Mouse (Mus musculus) spleen, embryonic (tissue): ENCODE results near the gene Ctdnep1.

Experiments used
- CTCF ChIA-PET: fragments of 350-600 bp; sonication (Branson Sonifier 250); formaldehyde crosslinking; loops from one replicate; lab custom pipeline; 2022; lab: Charles Lee

The Ctdnep1 gene

GRCm38 (mm10) chr11:69981141-69981762, at the start of gene Ctdnep1:
Gene Ctdnep1, plus strand, starts transcription at chr11:69981156.
- CTCF ChIA-PET: interaction anchor here (1.2 kb wide), 1 partner anchor 22 kb away, joined by 3 read pairs; no protein-coding TSS in a partner anchor

- CTCF ChIA-PET: interaction anchor here (0.9 to 1.6 kb wide), 4 partner anchors 9 to 17 kb away, joined by 3 to 8 read pairs (median 4); partner anchors contain the start of gene Eif5a
Measured at GRCm38 (mm10) chr11:69931769-69932168, 49.2 kb upstream of the Ctdnep1 start.

- CTCF ChIA-PET: interaction anchor here (0.7 to 1.6 kb wide), 5 partner anchors 9 to 100 kb away, joined by 3 to 8 read pairs (median 5); partner anchors contain the start of gene Eif5a
Measured at GRCm38 (mm10) chr11:69932254-69932653, 48.7 kb upstream of the Ctdnep1 start.

DNA sequence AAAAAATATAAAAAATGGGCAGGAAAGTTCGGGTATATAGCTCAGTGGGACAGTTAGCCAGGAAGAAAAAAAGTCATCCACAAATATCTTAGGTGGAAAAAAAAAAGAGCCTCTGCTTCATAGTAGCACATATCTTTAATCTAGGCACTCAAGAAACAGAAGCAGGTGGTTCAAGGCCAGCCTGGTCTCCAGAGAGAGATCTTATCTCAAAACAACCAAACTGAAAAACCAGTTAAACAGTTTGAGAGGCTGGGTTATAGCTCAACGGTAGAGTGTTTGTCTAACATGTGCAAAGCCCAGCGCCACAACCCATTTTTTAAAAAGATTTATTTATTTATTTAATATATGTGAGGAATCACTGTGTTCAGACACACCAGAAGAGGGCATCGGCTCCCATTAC, 47.9 kb upstream of the Ctdnep1 start:
- CTCF ChIA-PET: interaction anchor here (0.5 to 1.6 kb wide), 3 partner anchors 16 to 373 kb away, joined by 8 to 9 read pairs (median 8); no protein-coding TSS in a partner anchor

GRCm38 (mm10) chr11:69934169-69934568, 46.8 kb upstream of the Ctdnep1 start:
- CTCF ChIA-PET: interaction anchor here (0.5 to 2.0 kb wide), 6 partner anchors 13 to 204 kb away, joined by 3 to 20 read pairs (median 3); partner anchors contain the start of gene Tmem102

GRCm38 (mm10) chr11:69934681-69935080, 46.3 kb upstream of the Ctdnep1 start:
- CTCF ChIA-PET: interaction anchor here (0.6 to 2.0 kb wide), 3 partner anchors 12 to 142 kb away, joined by 3 to 20 read pairs (median 3); no protein-coding TSS in a partner anchor

- CTCF ChIA-PET: interaction anchor here (0.5 to 2.0 kb wide), 4 partner anchors 12 to 204 kb away, joined by 3 to 20 read pairs (median 5); no protein-coding TSS in a partner anchor
Measured at GRCm38 (mm10) chr11:69935137-69935879, 45.6 kb upstream of the Ctdnep1 start, which contains the start of gene Ybx2. Gene Ybx2, plus strand, starts transcription at chr11:69935796.

DNA sequence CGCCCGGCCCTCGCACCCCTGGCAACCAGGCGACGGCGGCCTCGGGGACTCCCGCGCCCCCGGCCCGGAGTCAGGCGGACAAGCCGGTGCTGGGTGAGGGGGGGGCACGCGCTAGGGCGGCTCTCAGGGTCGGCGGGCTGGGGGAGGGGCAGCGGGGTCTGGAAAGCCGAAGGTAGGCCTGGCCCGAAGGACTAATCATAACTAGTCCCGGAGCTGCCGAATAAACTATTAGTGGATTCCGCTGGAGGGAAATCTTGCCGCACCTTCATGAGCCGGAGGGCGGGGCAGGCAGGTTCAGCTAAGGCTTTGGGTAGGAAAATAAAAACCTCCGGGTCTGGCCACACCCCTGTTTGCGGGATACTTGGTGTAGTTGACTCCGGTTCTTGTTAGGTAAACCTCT, 44.8 kb upstream of the Ctdnep1 start:
- CTCF ChIA-PET: interaction anchor here (0.5 to 0.6 kb wide), 2 partner anchors 15 to 205 kb away, joined by 3 to 7 read pairs; no protein-coding TSS in a partner anchor

- CTCF ChIA-PET: interaction anchor here (0.5 to 0.6 kb wide), 2 partner anchors 15 to 85 kb away, joined by 3 to 15 read pairs; no protein-coding TSS in a partner anchor
Measured at GRCm38 (mm10) chr11:69936714-69937347, 44.1 kb upstream of the Ctdnep1 start.

GRCm38 (mm10) chr11:69937385-69937784, 43.6 kb upstream of the Ctdnep1 start:
- CTCF ChIA-PET: interaction anchor here (0.5 kb wide), 1 partner anchor 84 kb away, joined by 15 read pairs; no protein-coding TSS in a partner anchor

DNA sequence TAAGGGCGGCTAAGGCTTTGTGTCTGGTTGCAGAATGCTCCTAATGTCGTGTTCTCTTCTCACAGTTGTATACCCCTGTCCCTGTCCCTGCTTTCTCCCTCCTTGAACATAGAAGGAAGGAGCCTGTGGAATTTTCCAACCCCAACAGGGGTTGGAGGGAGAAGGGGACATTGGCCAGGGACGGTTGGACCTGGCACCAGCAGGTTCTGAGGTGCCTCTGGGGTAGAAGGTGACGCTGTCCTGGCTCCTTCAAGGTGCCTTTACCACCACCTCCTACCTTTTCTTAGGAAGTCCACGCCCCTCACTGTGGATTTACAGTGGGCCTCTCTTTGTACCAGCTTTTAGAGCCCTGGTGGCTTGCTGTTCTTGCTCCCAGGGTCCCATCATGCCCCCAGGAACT, 43.1 kb upstream of the Ctdnep1 start:
- CTCF ChIA-PET: interaction anchor here (0.5 kb wide), 1 partner anchor 84 kb away, joined by 15 read pairs; no protein-coding TSS in a partner anchor

GRCm38 (mm10) chr11:69938401-69938979, 42.5 kb upstream of the Ctdnep1 start:
- CTCF ChIA-PET: no interaction called here

GRCm38 (mm10) chr11:69939181-69939580, 41.8 kb upstream of the Ctdnep1 start:
- CTCF ChIA-PET: no interaction called here

DNA sequence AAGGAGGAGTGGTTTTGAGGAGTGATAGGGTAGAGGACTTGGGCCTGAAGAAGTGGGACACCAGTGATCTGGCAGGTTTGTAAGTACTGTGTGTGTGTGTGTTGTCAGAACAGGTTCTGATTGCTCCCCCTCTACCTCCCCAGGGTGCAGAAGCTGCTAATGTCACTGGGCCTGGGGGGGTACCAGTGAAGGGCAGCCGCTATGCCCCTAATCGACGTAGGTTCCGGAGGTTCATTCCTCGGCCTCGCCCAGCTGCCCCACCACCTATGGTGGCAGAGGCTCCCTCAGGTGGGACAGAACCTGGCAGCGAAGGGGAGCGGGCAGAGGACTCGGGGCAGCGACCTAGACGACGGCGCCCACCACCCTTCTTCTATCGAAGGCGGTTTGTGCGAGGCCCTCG, 41.2 kb upstream of the Ctdnep1 start:
- CTCF ChIA-PET: no interaction called here

DNA sequence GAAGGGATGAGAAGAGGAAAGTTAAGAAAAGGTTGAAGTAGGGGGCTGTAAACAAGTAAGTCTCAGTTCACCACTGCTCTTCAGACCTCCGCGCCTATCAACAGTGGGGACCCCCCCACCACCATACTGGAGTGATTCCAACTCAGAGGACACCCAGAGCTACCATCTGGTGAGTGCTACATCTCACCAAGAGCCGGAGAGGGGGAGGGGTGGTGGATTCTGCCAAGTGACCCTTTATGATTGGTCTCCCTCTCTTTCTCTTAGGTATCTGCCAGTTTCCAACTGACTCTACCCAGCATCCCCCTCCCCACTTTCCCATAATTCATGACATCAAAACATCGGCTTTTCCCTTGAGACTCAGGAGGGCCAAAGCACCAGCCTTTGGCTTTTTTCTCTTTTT, 40.0 kb upstream of the Ctdnep1 start:
- CTCF ChIA-PET: no interaction called here

- CTCF ChIA-PET: no interaction called here
Measured at GRCm38 (mm10) chr11:69945216-69945615, 35.7 kb upstream of the Ctdnep1 start.

DNA sequence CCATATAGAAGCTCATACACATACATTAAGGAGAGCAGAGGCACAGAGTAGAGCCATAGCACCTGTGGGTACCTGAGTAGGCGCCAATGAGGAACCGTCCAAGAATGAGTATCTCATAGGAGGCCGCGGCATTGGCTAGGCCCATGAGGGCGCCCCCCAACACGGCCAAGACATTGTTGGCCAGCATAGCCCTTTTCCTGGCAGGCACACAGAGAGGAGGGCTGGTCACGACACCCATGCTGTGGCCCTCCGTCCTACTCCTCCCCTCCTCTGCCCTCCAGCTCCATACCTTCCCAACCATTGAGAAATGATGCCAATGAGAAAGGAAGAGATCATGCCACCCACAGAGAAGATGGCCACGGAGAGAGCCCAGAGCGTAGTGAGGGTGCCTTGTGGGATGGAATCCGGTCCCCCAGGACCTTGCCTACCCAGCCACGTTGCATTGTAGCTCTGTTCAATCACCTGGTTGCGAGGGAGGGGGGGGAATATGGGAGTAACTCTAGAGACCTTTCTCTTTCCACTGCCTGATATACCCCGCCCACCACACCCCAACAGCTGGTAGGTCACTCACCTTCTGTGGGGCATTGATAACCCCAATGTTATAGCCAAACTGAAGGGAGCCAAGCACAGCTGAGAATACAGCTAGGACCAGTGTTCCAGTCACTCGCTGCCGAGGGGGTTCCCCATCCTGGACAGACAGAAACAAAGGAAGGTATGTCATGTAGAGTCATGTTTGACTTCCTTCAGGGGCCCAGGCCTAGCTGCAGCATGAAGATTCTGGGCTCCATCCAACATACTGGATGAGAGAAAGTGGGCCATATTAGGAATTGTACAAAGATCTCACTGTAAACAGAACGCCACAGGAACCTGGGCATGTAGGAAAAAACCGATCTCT, 34.7 kb upstream of the Ctdnep1 start:
- CTCF ChIA-PET: interaction anchor here (1.0 to 1.7 kb wide), 2 partner anchors 12 to 17 kb away, joined by 3 to 20 read pairs; no protein-coding TSS in a partner anchor

DNA sequence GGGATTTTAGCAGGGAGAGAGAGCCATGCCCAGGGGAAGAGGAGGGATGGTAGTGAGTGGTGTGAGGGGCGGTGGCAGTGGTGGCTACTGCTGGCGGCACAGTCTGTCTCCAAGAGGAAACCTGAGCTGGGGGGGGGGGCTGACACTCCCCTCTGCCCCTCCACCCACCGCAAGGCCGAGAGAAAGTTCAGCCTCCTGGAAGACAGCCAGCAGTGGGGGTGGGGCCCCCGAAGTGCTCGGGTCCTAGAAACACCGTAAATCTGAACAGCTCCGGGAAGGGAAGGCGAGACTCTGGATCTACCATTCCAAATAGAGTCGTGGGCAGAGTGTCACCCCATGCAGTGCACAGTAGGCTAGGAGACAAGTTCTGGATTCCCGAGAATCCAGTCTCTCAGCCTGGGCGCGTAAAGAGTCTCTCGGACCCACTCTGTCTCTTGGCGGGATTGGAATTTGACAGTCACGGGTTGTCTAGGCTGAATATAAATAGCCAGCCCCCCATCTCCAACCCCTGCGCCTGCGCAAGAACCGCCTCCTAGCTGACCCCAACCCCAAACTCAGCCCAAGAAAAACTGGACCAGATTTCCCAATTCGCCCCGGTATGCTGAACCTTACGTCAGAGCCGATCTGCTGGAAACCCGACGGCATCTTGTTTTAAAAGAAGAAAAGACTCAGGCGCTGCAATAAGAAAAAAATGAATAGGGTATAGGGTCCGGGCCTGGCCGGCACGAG, 33.5 kb upstream of the Ctdnep1 start:
- CTCF ChIA-PET: interaction anchor here (0.6 to 2.0 kb wide), 7 partner anchors 13 to 365 kb away, joined by 3 to 20 read pairs (median 3); partner anchors contain the start of genes Cldn7 and Kctd11
